Mouse (Mus musculus) activated CD4-positive, CD25-positive, alpha-beta regulatory T cell (primary cell): ENCODE measurements around the gene Thnsl1. TPM values are rescaled to one million over a fixed set of nuclear protein-coding genes. Genes with fewer than 3 reads are reported as not detected.

Source experiments
- polyA plus RNA-seq, 2 experiments: library from polyadenylated mRNA; unstranded; fragments of 100-300 nt; shearing (Covaris generic); gene quantifications; one replicate each; pipeline ENCODE4 v1.2.1; 2017

Thnsl1 gene
- polyA plus RNA-seq = 1 to 10 TPM; 1.5 to 1.9 TPM

DNA sequence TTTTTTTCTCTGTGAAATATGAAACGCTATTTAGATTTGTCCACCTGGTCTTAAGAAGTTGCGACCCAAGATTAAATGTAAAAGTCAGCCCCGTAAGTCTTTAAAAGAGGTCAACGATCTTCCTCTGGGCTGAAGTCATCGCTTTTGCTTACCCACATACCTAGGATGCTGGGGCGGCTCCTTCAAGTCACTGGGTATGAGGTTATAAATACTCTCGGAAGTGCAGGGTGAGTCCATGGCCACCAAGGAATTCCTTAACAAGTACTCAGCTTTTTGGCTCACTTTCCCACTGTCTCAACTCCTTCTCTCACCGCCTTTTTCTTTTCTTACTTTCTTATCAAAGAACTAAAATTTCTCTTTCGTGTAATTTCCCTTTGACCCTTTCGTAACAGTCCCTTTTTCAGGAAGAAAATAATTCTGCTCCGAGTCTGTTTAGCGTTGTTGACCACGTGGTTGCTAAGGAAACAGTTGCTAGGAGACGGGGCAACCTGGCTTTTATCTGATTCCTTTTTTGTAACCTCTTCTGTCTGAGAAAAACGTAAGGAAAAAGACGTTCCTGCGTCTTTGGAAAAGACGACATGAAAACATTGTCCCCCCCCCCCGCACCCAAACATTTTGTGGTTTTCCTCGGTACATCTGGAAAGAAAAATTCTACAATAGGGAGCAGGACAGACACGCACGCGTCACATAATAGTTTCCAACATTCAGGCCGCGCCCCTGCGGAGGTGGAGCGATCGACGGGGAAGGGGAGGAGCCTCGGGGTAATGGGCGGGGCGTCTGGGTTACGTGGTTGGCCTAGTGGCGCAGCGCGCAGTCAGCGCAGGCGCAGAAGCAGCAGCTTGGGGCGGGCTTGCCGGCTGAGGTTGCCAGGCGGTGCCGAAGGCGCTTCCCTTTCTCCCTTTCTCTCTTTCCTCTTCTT lies at the start of gene Thnsl1, which contains the start of gene Enkur:
Gene Thnsl1 (plus strand): TSS at position 813 of the 919 bp plus-strand sequence.
Gene Enkur (minus strand): TSS at position 454 of the 919 bp plus-strand sequence.

Other genes starting within 250 kb of the Thnsl1 start
- 1 to 10 TPM; 3.6 to 7.4 TPM for gene Arhgap21, start 236.8 kb upstream of the Thnsl1 start, polyA plus RNA-seq
- under 1 TPM in 1 of 2 experiments, not detected in 1; 0.59 TPM for gene Enkur, start 359 bp upstream of the Thnsl1 start, polyA plus RNA-seq
- not detected for gene Gpr158, start 161.8 kb downstream of the Thnsl1 start, polyA plus RNA-seq